Mouse (Mus musculus) liver, adult 2 months (tissue): ENCODE data around the gene Cask. TPM values are rescaled to one million over a fixed set of nuclear protein-coding genes. Genes with fewer than 3 reads are reported as not detected.

Experiments used
- DNase-seq: peaks from one replicate; pipeline ENCODE4 v3.0.0-alpha.2; 2011; ENCODE audit warnings: low read depth, low spot score; ENCODE audit errors: extremely low read depth
- H3K27ac ChIP-seq: fragments of 200-500 bp; replicated peaks from 2 replicates; pipeline ENCODE4 v1.5.1; 2012; ENCODE audit warnings: low read depth, mild to moderate bottlenecking, control low read depth, inconsistent platforms, low read length; ENCODE audit not compliant: insufficient read depth
- H3K27me3 ChIP-seq: fragments of 200-500 bp; 2 replicates; pipeline ENCODE4 v1.6.1; 2012; ENCODE audit warnings: mild to moderate bottlenecking, moderate library complexity, low read length, inconsistent platforms; ENCODE audit not compliant: control insufficient read depth, insufficient read depth
- H3K36me3 ChIP-seq: fragments of 200-500 bp; 2 replicates; pipeline ENCODE4 v1.6.1; 2012; ENCODE audit warnings: low read length, inconsistent platforms; ENCODE audit not compliant: control insufficient read depth, insufficient read depth
- H3K4me1 ChIP-seq: fragments of 200-500 bp; 2 replicates; pipeline ENCODE4 v1.6.1; 2011; ENCODE audit warnings: low read length; ENCODE audit not compliant: control insufficient read depth, insufficient read depth
- H3K4me3 ChIP-seq: fragments of 200-500 bp; 2 replicates; pipeline ENCODE4 v1.5.1; 2011; ENCODE audit warnings: low read depth, mild to moderate bottlenecking, control low read depth, low read length, moderate library complexity; ENCODE audit not compliant: insufficient read depth
- H3K79me2 ChIP-seq: fragments of 200-500 bp; 2 replicates; pipeline ENCODE4 v1.6.1; 2012; ENCODE audit warnings: inconsistent platforms, mild to moderate bottlenecking, low read length, moderate library complexity; ENCODE audit not compliant: control insufficient read depth, insufficient read depth
- H3K9ac ChIP-seq: fragments of 200-500 bp; 2 replicates; pipeline ENCODE4 v1.6.1; 2012; ENCODE audit warnings: low read depth, mild to moderate bottlenecking, control low read depth, inconsistent platforms, low read length
- CTCF ChIP-seq: fragments of 200-500 bp; IDR thresholded peaks from 2 replicates; pipeline ENCODE4 v1.5.1; 2011; ENCODE audit warnings: low read depth, low read length, control low read depth
- POLR2A ChIP-seq: fragments of 200-500 bp; IDR thresholded peaks from 2 replicates; pipeline ENCODE4 v1.6.1; 2011; ENCODE audit warnings: low read length, control low read depth; ENCODE audit not compliant: insufficient read depth; ENCODE audit errors: extremely low read depth
- WGBS: fragments of 180-500 bp; shearing (Covaris S2); methylation state at CpG from one replicate; pipeline ENCODE4 v1.1.7; 2018; 5-methylcytosine and 5-hydroxymethylcytosine counted together
- polyA plus RNA-seq: library from polyadenylated mRNA; depleted of rRNA; stranded (reverse); fragments of >200 nt; gene quantifications from 2 replicates; pipeline ENCODE4 v1.2.3, GENCODE M21; 2012
- total RNA-seq: library from RNA; depleted of rRNA; stranded (reverse); fragments of >200 nt; gene quantifications from 2 replicates; pipeline ENCODE4 v1.2.3, GENCODE M21; 2014

Cask gene
- total and polyA plus RNA-seq, 2 experiments, result 2.7 to 10.6 TPM

DNA sequence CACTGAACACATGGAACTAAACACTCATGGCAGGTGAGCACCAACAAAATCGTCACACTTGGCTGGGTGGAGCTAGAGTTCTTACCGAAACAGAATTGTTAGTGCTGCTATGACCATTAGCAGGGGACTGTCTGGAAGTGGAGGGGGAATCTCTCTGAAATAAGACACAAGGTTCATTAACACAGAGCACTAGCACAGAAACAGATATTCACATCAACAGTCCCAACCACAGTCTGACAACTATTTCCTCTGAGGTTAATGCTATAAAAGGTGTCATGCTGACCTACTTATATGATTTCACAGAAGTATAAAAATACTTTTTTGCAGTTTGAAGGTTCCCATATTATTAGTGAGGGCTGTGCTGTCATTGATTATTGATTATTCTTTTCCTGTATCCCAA, 298.9 kb downstream of the Cask start:
- no peak overlapping the region for H3K9ac ChIP-seq
- no peaks in the 10 kb centered on the region for H3K79me2 ChIP-seq
- no peak overlapping the region for H3K27ac ChIP-seq
- WGBS, result 97% methylated on average over 2 of the region's 2 CpGs
- no peak for DNase-seq
- H3K36me3 ChIP-seq, result no peaks in the 10 kb centered on the region
- no peaks in the 10 kb centered on the region for H3K27me3 ChIP-seq
- TF ChIP-seq POLR2A (no peak), CTCF (no peak)
- no peak overlapping the region for H3K4me3 ChIP-seq
- no peaks in the 10 kb centered on the region for H3K4me1 ChIP-seq

GRCm38 (mm10) chrX:13551566-13551965, 299.6 kb downstream of the Cask start:
- DNase-seq, result no peak
- H3K79me2 ChIP-seq, result no peaks in the 10 kb centered on the region
- H3K4me3 ChIP-seq, result no peak overlapping the region
- 96% methylated on average over 4 of the region's 4 CpGs for WGBS
- TF ChIP-seq CTCF (no peak), POLR2A (no peak)
- no peak overlapping the region for H3K9ac ChIP-seq
- H3K27ac ChIP-seq, result no peak overlapping the region
- no peaks in the 10 kb centered on the region for H3K27me3 ChIP-seq
- H3K36me3 ChIP-seq, result no peaks in the 10 kb centered on the region
- H3K4me1 ChIP-seq, result no peaks in the 10 kb centered on the region

GRCm38 (mm10) chrX:13549100-13549499, 302.1 kb downstream of the Cask start:
- no peaks in the 10 kb centered on the region for H3K79me2 ChIP-seq
- H3K36me3 ChIP-seq, result no peaks in the 10 kb centered on the region
- H3K27me3 ChIP-seq, result no peaks in the 10 kb centered on the region
- 86% methylated on average over 4 of the region's 4 CpGs for WGBS
- no peak for DNase-seq
- no peak overlapping the region for H3K4me3 ChIP-seq
- H3K4me1 ChIP-seq, result no peaks in the 10 kb centered on the region
- H3K9ac ChIP-seq, result no peak overlapping the region
- no peak overlapping the region for H3K27ac ChIP-seq
- TF ChIP-seq POLR2A (no peak), CTCF (no peak)

- H3K27me3 ChIP-seq, result no peaks in the 10 kb centered on the region
- H3K4me1 ChIP-seq, result no peaks in the 10 kb centered on the region; the same call in 1 of the 2 replicates
- DNase-seq, result no peak
- no peak overlapping the region for H3K4me3 ChIP-seq
- no peak overlapping the region for H3K27ac ChIP-seq
- no peak for TF ChIP-seq CTCF
- TF ChIP-seq POLR2A, result no peak
- H3K79me2 ChIP-seq, result no peaks in the 10 kb centered on the region
- no peaks in the 10 kb centered on the region; the same call in 1 of the 2 replicates for H3K36me3 ChIP-seq
- no peak overlapping the region for H3K9ac ChIP-seq
- WGBS, result 95% methylated on average over 8 of the region's 8 CpGs
Measured at GRCm38 (mm10) chrX:13521288-13521687, 329.9 kb downstream of the Cask start.

GRCm38 (mm10) chrX:13520566-13520965, 330.6 kb downstream of the Cask start:
- no peaks in the 10 kb centered on the region for H3K36me3 ChIP-seq
- no peaks in the 10 kb centered on the region for H3K27me3 ChIP-seq
- no peak overlapping the region for H3K27ac ChIP-seq
- no peak overlapping the region for H3K4me3 ChIP-seq
- TF ChIP-seq POLR2A (no peak), CTCF (no peak)
- no peaks in the 10 kb centered on the region; the same call in 1 of the 2 replicates for H3K4me1 ChIP-seq
- WGBS, result 95% methylated on average over 4 of the region's 4 CpGs
- DNase-seq, result no peak
- no peak overlapping the region for H3K9ac ChIP-seq
- no peaks in the 10 kb centered on the region for H3K79me2 ChIP-seq

- H3K27me3 ChIP-seq, result no peaks in the 10 kb centered on the region
- WGBS, result 30% methylated on average over 5 of the region's 5 CpGs
- no peak for TF ChIP-seq POLR2A
- TF ChIP-seq CTCF, result no peak
- no peak for DNase-seq
- no peak overlapping the region for H3K9ac ChIP-seq
- H3K4me1 ChIP-seq, result no peaks in the 10 kb centered on the region; the same call in 1 of the 2 replicates
- no peak overlapping the region for H3K27ac ChIP-seq
- no peaks in the 10 kb centered on the region for H3K79me2 ChIP-seq
- no peak overlapping the region for H3K4me3 ChIP-seq
- H3K36me3 ChIP-seq, result no peaks in the 10 kb centered on the region
Measured at GRCm38 (mm10) chrX:13519408-13519783, 331.8 kb downstream of the Cask start.
